Mouse (Mus musculus): Measurements from ENCODE around the gene Dtx3l.

- TF ChIP-seq CTCF (IDR thresholded peaks at IDR 0.05; ENCODE audit: borderline replicate concordance, insufficient read depth, low read length): no peak
- no peak for TF ChIP-seq POLR2A (IDR thresholded peaks at IDR 0.05; ENCODE audit: low read depth, low read length)
Observed at GRCm38 (mm10) chr16:35932179-35933055, 6.5 kb downstream of the Dtx3l start.

All from embryonic fibroblast, embryonic 13.5 days (primary cell).